Mouse (Mus musculus): ENCODE measurements around the gene Ankrd33b.

Ankrd33b gene

GRCm38 (mm10) chr15:31338656-31339291 is 28.8 kb downstream of the Ankrd33b start:
- in situ Hi-C loops (cut with MboI, MseI) = no loop called here

GRCm38 (mm10) chr15:31337983-31338382 is 29.5 kb downstream of the Ankrd33b start:
- in situ Hi-C loops (cut with MboI, MseI) = no loop called here

GRCm38 (mm10) chr15:31337192-31337741 is 30.3 kb downstream of the Ankrd33b start:
- in situ Hi-C loops (cut with MboI, MseI) = no loop called here

GRCm38 (mm10) chr15:31336685-31337084 is 30.8 kb downstream of the Ankrd33b start:
- in situ Hi-C loops (cut with MboI, MseI) = no loop called here

DNA sequence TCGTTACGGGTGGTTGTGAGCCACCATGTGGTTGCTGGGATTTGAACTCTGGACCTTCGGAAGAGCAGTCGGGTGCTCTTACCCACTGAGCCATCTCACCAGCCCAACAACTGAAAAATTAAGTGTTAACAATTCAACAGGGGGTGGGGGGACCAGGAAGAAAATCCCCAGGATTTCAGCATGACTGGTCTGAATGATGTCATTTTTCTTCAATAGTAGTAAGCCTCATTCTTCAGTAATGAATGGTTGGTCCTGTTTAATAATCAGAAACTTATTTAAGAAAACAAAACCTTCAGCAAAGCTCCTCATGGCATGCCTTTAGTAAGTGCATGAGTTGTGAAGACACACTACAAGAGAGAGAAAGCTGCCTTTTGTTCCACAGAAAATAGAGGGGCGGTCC is 32.7 kb downstream of the Ankrd33b start:
- in situ Hi-C loops (cut with MboI, MseI) = no loop called here

GRCm38 (mm10) chr15:31332541-31333163 is 34.9 kb downstream of the Ankrd33b start:
- in situ Hi-C loops (cut with MboI, MseI) = no loop called here

GRCm38 (mm10) chr15:31331742-31332141 is 35.8 kb downstream of the Ankrd33b start:
- in situ Hi-C loops (cut with MboI, MseI) = no loop called here

GRCm38 (mm10) chr15:31328082-31328614 is 39.4 kb downstream of the Ankrd33b start:
- in situ Hi-C loops (cut with MboI, MseI) = loop anchor here (5.0 kb wide), 1 partner anchor 89 kb away; no protein-coding TSS in a partner anchor

- in situ Hi-C loops (cut with MboI, MseI) = loop anchor here (5.0 kb wide), 1 partner anchor 91 kb away; no protein-coding TSS in a partner anchor
These were observed 41.7 kb downstream of the Ankrd33b start for GRCm38 (mm10) chr15:31325660-31326354.

DNA sequence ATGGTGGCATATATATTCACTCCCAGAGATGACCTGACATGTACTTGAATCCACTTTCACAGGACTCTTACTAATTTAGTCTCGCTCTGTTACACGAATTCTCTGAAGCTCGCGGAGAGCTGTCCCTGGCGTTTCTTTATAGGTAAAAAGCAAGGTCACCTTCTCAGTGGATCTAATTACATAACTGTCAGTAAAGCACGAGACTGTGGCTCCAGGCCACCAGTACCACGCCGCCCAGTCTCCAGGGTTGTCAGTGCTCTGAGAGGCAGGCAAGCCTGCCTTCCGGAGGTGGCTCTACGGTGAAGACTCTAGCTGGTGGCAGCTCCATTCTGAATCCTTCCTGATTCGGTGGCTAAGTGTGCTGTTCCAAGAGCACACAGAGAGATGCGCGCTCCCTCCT is 43.0 kb downstream of the Ankrd33b start:
- in situ Hi-C loops (cut with MboI, MseI) = no loop called here

DNA sequence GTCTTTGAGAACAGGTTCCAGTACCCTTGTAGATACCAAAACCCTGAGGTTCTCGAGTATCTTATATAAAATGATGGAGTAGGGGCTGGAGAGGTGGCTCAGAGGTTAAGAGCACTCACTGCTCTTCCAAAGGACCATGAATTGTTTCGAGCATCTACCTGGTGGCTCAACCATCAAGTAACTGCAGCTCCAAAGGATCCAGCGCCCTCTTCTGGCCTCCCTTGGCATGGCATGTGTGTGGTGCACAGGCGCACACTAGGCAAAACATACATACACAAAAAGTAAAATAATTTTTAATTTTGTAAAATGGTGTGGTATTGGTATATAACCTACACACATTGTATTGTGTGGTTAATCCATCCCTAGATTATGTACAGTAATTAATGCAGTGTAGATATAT is 43.8 kb downstream of the Ankrd33b start:
- in situ Hi-C loops (cut with MboI, MseI) = no loop called here

DNA sequence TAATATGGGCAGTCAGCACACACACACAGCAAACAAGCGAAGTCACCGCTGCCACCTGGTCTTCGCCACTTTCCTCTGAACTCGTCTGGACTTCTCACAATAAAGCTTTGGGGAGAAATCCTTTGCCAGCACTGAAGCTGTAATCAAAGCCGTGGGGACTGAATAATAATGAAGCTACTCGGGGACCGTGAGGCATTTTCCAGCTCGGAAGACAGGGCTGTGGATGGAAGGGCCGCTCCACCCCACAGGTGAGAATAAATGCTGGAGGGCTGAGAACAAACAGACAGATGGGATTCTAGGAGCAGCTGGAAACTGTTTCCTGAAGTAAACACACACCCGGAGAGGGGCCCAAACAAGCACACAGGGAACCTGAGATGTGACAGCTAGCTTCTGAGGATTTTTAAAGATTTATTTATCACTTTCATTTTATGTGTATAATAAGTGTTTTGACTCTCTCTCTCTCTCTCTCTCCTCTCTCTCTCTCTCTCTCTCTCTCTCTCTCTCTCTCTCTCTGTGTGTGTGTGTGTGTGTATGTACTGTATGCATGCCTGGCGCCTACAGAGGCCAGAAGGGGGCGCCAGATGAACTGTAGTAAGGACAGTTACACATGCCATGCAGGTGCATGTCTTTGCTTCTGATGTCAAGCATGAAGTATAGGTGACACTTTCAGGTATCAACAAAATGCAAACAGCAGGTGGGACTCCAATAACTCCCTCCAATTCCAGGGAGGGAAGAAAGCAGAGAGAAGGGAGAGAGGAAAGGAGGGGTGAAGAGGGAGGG is 46.7 kb downstream of the Ankrd33b start:
- in situ Hi-C loops (cut with MboI, MseI) = no loop called here

DNA sequence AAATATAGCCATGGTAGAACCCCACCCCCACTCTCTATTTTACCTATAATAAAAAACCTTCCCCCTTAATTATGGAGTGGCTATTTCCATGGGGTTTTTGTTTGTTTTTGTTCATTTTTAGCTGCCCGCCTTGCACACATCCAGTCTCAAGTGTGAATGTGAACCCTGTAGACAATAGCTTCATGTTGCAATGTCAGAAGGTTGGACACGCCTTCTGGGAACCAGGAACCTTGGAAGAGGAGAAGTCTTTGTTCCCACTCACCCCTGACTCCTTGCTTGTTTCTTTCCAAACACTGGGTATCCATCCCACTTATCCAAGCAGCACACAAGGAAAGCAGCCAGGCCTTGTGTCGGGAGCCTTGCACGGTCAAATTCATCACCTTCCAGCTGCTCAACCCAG is 48.5 kb downstream of the Ankrd33b start:
- in situ Hi-C loops (cut with MboI, MseI) = no loop called here

DNA sequence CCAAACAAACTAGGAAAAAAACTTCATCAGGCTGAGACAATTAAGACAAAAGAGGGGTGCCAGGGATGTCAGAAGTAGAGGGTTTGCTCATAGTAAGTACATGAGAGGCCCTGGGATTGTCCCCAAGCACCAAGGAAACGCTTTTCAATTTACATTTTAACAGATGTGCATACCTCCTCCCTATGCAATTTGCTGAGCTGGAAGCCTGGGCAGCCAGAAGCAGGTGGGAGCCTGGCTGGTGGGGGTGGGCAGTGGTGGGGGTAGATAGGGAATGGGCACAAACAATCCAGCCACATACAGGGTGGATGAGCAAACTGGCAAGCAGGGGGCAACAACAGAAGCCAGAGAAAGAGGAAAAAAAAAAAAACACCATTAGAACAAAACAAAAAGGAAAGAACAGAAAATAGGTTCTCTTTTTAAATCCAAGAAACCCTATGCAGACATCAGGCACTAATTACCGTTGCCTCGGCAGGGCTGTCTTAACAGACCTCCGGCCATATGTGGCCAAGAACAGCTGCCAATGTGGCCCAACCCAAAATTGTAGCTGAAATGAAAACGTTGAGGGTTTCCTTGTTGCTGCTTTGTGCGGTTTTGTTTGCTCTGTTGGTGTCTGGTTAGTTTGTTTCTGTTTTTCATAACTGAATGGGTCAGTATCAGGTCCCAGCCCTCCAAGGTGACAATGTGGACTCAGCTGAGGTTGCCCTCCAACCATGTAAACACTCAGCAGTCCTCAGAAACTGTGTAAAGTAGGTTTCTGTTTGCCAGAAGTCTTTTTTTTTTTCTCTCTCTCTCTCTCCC is 49.2 kb downstream of the Ankrd33b start:
- in situ Hi-C loops (cut with MboI, MseI) = no loop called here

DNA sequence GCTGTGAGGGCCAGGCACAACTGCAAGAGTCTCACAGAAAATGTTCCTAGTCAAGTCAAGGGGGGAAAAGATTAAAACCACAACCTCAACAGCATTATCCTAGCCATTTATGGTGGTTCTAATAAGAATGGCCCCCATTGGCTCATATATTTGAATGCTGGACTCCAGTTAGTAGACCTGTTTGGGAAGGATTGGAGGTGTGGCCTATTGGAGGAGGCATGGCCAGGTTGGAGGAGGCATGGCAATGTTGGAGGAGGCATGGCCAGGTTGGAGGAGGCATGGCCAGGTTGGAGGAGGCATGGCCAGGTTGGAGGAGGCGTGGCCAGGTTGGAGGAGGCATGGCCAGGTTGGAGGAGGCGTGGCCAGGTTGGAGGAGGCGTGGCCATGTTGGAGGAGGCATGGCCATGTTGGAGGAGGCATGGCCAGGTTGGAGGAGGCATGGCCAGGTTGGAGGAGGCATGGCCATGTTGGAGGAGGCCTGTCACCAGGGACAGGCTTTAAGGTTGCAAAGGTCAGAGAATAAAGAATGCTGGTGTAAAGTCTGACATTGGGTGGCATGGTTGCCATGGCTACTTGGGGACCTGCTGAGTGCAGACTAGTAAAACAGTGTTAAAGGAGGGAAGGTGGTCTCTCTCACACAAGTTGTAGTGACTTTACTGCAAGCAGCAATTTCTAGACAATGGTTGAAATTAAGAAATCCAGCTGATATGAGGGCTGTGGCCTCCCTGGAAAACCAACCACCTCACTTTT is 50.3 kb downstream of the Ankrd33b start:
- in situ Hi-C loops (cut with MboI, MseI) = no loop called here

- in situ Hi-C loops (cut with MboI, MseI) = no loop called here
These were observed 51.8 kb downstream of the Ankrd33b start for GRCm38 (mm10) chr15:31315630-31316231.

- in situ Hi-C loops (cut with MboI, MseI) = no loop called here
These were observed 55.5 kb downstream of the Ankrd33b start for GRCm38 (mm10) chr15:31312001-31312400.

- in situ Hi-C loops (cut with MboI, MseI) = loop anchor here (10.0 kb wide), 1 partner anchor 1855 kb away; no protein-coding TSS in a partner anchor
These were observed 58.0 kb downstream of the Ankrd33b start for GRCm38 (mm10) chr15:31309526-31309925.

DNA sequence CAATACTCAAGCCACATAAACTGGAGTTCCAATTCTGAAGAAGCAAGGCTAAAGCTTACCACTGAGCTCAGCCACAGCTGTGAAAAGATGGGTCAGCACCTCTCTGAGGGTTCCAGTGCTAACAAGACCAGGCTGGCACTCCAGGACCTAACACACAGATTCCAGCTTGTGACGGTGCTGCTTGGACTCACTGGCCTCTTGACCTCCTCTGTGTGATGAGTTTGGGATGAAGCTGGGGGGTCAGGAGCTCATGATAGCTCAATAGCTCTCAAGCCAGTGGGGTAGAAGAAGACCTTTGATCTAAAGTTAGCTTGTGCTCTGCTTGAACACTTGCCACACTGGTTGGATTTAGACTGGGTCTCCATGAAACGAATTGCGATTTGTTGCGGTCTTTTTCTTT is 60.8 kb downstream of the Ankrd33b start:
- in situ Hi-C loops (cut with MboI, MseI) = loop anchor here (10.0 kb wide), 1 partner anchor 1858 kb away; no protein-coding TSS in a partner anchor

Measured in T-helper 1 cell (primary cell).